Mouse (Mus musculus): ENCODE measurements around the gene Sntb2. TPM values are rescaled to one million over a fixed set of nuclear protein-coding genes. Genes with fewer than 3 reads are reported as not detected.

The Sntb2 gene
- 12.2 and 15.9 TPM in 2 replicates for polyA plus RNA-seq (2015; fragmentation: Nextera tagmentation; extraction: Ambion mirVana)

GRCm38 (mm10) chr8:106935324-106935869, at the start of gene Sntb2:
Sntb2 (plus strand) TSS chr8:106935750.
- Histone ChIP-seq H3K4me1 (ENCODE audit: insufficient read depth, low read length) (peaks cover 36% of the 10 kb centered on the region), H3K4me3 (ENCODE audit: low read length) (peak within 1 kb of the TSS; percentile 83), H3K27me3 (ENCODE audit: insufficient read depth, low read length) (no peaks in the 10 kb centered on the region), H3K9me3 (ENCODE audit: low read length) (no peaks in the 10 kb centered on the region), H3K9ac (replicated peaks; ENCODE audit: low read length) (peak within 1 kb of the TSS; percentile 84), H3K27ac (ENCODE audit: low read length) (peak within 1 kb of the TSS; percentile 88), H3K36me3 (ENCODE audit: insufficient read depth, low read length) (no peaks in the 10 kb centered on the region), H3K4me2 (replicated peaks; ENCODE audit: low read depth, low read length) (peak within 1 kb of the TSS; percentile 87)
- peak; percentile 88 for ATAC-seq (ENCODE audit: low FRiP score, low TSS enrichment)
- under 1% methylated on average over 38 of the region's 41 CpGs for WGBS

GRCm38 (mm10) chr8:106887336-106888189, 48.0 kb upstream of the Sntb2 start:
- 0 out of 2 replicates have a peak, but pooled peaks have one; percentile 63 for ATAC-seq (ENCODE audit: low FRiP score, low TSS enrichment)
- peaks cover 29% of the 10 kb centered on the region for H3K4me1 ChIP-seq (ENCODE audit: insufficient read depth, low read length)
- H3K36me3 ChIP-seq (ENCODE audit: insufficient read depth, low read length), result peaks cover 41% of the 10 kb centered on the region
- no peak overlapping the region for H3K9ac ChIP-seq (replicated peaks; ENCODE audit: low read length)
- H3K4me3 ChIP-seq (ENCODE audit: low read length), result no peak overlapping the region
- no peak overlapping the region for H3K4me2 ChIP-seq (replicated peaks; ENCODE audit: low read depth, low read length)
- no peaks in the 10 kb centered on the region for H3K9me3 ChIP-seq (ENCODE audit: low read length)
- no peak overlapping the region for H3K27ac ChIP-seq (ENCODE audit: low read length)
- 44% methylated on average over 5 of the region's 5 CpGs for WGBS
- no peaks in the 10 kb centered on the region for H3K27me3 ChIP-seq (ENCODE audit: insufficient read depth, low read length)

GRCm38 (mm10) chr8:106888803-106889202, 46.7 kb upstream of the Sntb2 start:
- WGBS, result 81% methylated on average over 3 of the region's 3 CpGs
- no peak for ATAC-seq (ENCODE audit: low FRiP score, low TSS enrichment)
- no peak overlapping the region for H3K27ac ChIP-seq (ENCODE audit: low read length)

GRCm38 (mm10) chr8:106892210-106892805, 43.2 kb upstream of the Sntb2 start:
- peak overlapping the region; percentile 97 for H3K27ac ChIP-seq (ENCODE audit: low read length)
- ATAC-seq (ENCODE audit: low FRiP score, low TSS enrichment), result no peak
- no peaks in the 10 kb centered on the region for H3K27me3 ChIP-seq (ENCODE audit: insufficient read depth, low read length)
- peak overlapping the region; percentile 64 for H3K4me2 ChIP-seq (replicated peaks; ENCODE audit: low read depth, low read length)
- peaks cover 37% of the 10 kb centered on the region for H3K4me1 ChIP-seq (ENCODE audit: insufficient read depth, low read length)
- H3K4me3 ChIP-seq (ENCODE audit: low read length), result peak overlapping the region; percentile 95
- WGBS, result under 1% methylated on average over 15 of the region's 15 CpGs
- peaks cover 13% of the 10 kb centered on the region; the same call in 1 of the 2 replicates for H3K36me3 ChIP-seq (ENCODE audit: insufficient read depth, low read length)
- H3K9me3 ChIP-seq (ENCODE audit: low read length), result no peaks in the 10 kb centered on the region
- peak overlapping the region; percentile 97 for H3K9ac ChIP-seq (replicated peaks; ENCODE audit: low read length)

More at GRCm38 (mm10) chr8:106888803-106889202, 46.7 kb upstream of the Sntb2 start:
- Histone ChIP-seq H3K9ac (replicated peaks; ENCODE audit: low read length) (no peak overlapping the region), H3K27me3 (ENCODE audit: insufficient read depth, low read length) (no peaks in the 10 kb centered on the region), H3K4me3 (ENCODE audit: low read length) (no peak overlapping the region), H3K4me2 (replicated peaks; ENCODE audit: low read depth, low read length) (no peak overlapping the region), H3K4me1 (ENCODE audit: insufficient read depth, low read length) (peaks cover 29% of the 10 kb centered on the region), H3K9me3 (ENCODE audit: low read length) (no peaks in the 10 kb centered on the region), H3K36me3 (ENCODE audit: insufficient read depth, low read length) (peaks cover 28% of the 10 kb centered on the region)

GRCm38 (mm10) chr8:106892806-106893451, 42.6 kb upstream of the Sntb2 start:
- H3K36me3 ChIP-seq (ENCODE audit: insufficient read depth, low read length), result peaks cover 14% of the 10 kb centered on the region; the same call in 1 of the 2 replicates
- peak overlapping the region; percentile 95 for H3K4me3 ChIP-seq (ENCODE audit: low read length)
- WGBS, result under 1% methylated on average over 49 of the region's 57 CpGs
- no peaks in the 10 kb centered on the region for H3K27me3 ChIP-seq (ENCODE audit: insufficient read depth, low read length)
- peaks cover 36% of the 10 kb centered on the region for H3K4me1 ChIP-seq (ENCODE audit: insufficient read depth, low read length)
- peak overlapping the region; percentile 97 for H3K9ac ChIP-seq (replicated peaks; ENCODE audit: low read length)
- H3K4me2 ChIP-seq (replicated peaks; ENCODE audit: low read depth, low read length), result peak overlapping the region; percentile 64
- H3K9me3 ChIP-seq (ENCODE audit: low read length), result no peaks in the 10 kb centered on the region
- H3K27ac ChIP-seq (ENCODE audit: low read length), result peak overlapping the region; percentile 97
- ATAC-seq (ENCODE audit: low FRiP score, low TSS enrichment), result peak; percentile 78

DNA sequence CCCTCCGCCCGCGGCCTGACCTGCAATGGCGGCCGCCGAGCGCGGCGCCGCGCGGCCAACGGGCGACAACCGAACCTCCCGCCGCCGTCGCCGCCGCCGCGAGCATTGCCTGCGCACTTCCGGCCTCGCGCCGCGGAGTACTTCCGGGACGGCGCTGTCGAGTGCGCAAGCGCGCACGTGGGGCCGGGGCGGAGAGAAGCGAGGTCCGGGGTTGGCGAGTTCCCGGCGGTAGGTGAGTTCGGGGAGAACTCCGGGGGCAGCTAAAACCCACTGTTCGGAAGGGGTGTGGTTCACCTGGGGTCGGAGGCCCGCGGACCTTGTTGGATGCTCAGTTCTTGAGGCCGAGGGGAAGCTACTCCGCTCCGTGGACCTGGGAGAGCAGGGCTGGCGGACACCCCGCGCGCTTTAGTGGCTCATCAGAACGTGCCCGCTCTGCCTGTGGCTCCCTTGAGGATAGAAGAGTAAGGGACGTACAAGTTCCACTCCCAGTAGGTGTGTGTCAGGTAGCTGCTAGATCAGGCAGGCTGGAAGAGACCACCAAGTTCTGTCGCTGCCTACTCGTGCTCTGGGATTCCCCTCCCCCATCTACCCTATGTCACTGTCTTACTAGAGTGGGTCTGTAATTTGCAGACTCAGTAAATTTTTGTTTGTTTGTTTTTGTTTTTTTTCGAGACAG, 41.9 kb upstream of the Sntb2 start, which contains the start of gene Utp4:
Gene Utp4, plus strand, starts transcription at position 156 of the 676 bp plus-strand sequence.
- Histone ChIP-seq H3K9me3 (ENCODE audit: low read length) (no peaks in the 10 kb centered on the region), H3K4me1 (ENCODE audit: insufficient read depth, low read length) (peaks cover 32% of the 10 kb centered on the region), H3K4me3 (ENCODE audit: low read length) (peak within 1 kb of the TSS; percentile 95), H3K4me2 (replicated peaks; ENCODE audit: low read depth, low read length) (peak within 1 kb of the TSS; percentile 64), H3K9ac (replicated peaks; ENCODE audit: low read length) (peak within 1 kb of the TSS; percentile 97), H3K27ac (ENCODE audit: low read length) (peak within 1 kb of the TSS; percentile 97), H3K27me3 (ENCODE audit: insufficient read depth, low read length) (no peaks in the 10 kb centered on the region), H3K36me3 (ENCODE audit: insufficient read depth, low read length) (peaks cover 21% of the 10 kb centered on the region)
- WGBS, result 0% methylated on average over 47 of the region's 63 CpGs
- ATAC-seq (ENCODE audit: low FRiP score, low TSS enrichment), result peak; percentile 95

- Histone ChIP-seq H3K9me3 (ENCODE audit: low read length) (no peaks in the 10 kb centered on the region), H3K9ac (replicated peaks; ENCODE audit: low read length) (no peak overlapping the region), H3K4me3 (ENCODE audit: low read length) (no peak overlapping the region), H3K36me3 (ENCODE audit: insufficient read depth, low read length) (peaks cover 56% of the 10 kb centered on the region), H3K4me1 (ENCODE audit: insufficient read depth, low read length) (peaks cover 3% of the 10 kb centered on the region; the same call in 1 of the 2 replicates), H3K27ac (ENCODE audit: low read length) (no peak overlapping the region), H3K27me3 (ENCODE audit: insufficient read depth, low read length) (no peaks in the 10 kb centered on the region), H3K4me2 (replicated peaks; ENCODE audit: low read depth, low read length) (no peak overlapping the region)
- WGBS, result 85% methylated on average over 5 of the region's 5 CpGs
- no peak for ATAC-seq (ENCODE audit: low FRiP score, low TSS enrichment)
These were observed 36.1 kb upstream of the Sntb2 start for GRCm38 (mm10) chr8:106899473-106899872.

- no peaks in the 10 kb centered on the region for H3K9me3 ChIP-seq (ENCODE audit: low read length)
- no peak overlapping the region for H3K4me3 ChIP-seq (ENCODE audit: low read length)
- no peak for ATAC-seq (ENCODE audit: low FRiP score, low TSS enrichment)
- no peak overlapping the region for H3K4me2 ChIP-seq (replicated peaks; ENCODE audit: low read depth, low read length)
- H3K27ac ChIP-seq (ENCODE audit: low read length), result no peak overlapping the region
- H3K36me3 ChIP-seq (ENCODE audit: insufficient read depth, low read length), result peaks cover 66% of the 10 kb centered on the region
- no peaks in the 10 kb centered on the region for H3K4me1 ChIP-seq (ENCODE audit: insufficient read depth, low read length)
- 93% methylated on average over 17 of the region's 17 CpGs for WGBS
- no peaks in the 10 kb centered on the region for H3K27me3 ChIP-seq (ENCODE audit: insufficient read depth, low read length)
- no peak overlapping the region for H3K9ac ChIP-seq (replicated peaks; ENCODE audit: low read length)
These were observed 29.6 kb upstream of the Sntb2 start for GRCm38 (mm10) chr8:106905727-106906480.

Data from kidney, embryonic 16.5 days (tissue).